Mouse (Mus musculus): ENCODE measurements around the gene Cwc22. TPM values are rescaled to one million over a fixed set of nuclear protein-coding genes. Genes with fewer than 3 reads are reported as not detected.
"Not testable (repeated sequence)": the region's sequence is repeated elsewhere in the genome, so short reads cannot be mapped to it uniquely, and the experiment has no call there.

The Cwc22 gene
- polyA plus RNA-seq, 1 experiment from 2014 or later, result 47.2 TPM

DNA sequence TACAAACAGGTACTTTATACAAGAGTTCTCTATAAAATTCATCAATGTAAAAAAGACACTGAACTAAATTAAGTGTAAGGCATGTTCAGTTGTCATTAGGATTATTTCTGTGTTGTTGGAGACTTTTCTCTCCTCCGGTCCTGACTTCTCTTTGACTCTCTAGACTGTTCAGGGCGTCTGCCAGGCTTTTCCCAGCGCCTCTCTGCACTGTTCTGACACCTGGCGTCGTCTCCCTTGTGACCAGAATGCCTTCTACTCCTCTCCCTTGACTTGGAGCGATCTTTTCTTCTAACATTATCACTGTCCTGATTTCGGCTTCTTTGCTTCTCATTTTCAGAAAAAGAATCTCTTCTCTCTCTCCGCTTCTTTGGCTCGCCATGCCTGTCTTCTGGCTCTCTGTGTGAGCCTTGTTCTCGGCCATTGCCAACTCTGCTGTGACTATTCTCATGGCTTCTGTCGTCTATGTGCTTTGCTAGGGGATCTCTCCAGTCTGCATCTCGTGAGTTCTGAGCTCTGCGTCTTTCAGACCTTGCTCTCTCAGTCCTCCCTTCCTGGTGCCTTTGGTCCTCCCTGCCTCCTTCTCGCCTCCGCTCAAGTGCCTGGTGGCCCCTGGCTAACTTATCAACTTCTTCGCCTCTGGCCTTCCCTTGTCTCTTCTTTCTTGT is 50.1 kb downstream of the Cwc22 start:
- 90% methylated on average over 16 of the region's 16 CpGs for WGBS
- not testable (repeated sequence) for H3K9me3 ChIP-seq (ENCODE audit: control insufficient read depth, low read length); H3K36me3 ChIP-seq (ENCODE audit: control insufficient read depth, insufficient read depth, low read length); H3K4me2 ChIP-seq (ENCODE audit: low read depth, severe bottlenecking); DNase-seq (ENCODE audit: low spot score); H3K9ac ChIP-seq (ENCODE audit: low read length); H3K4me1 ChIP-seq (ENCODE audit: control insufficient read depth, insufficient read depth, low read length); H3K27ac ChIP-seq (replicated peaks; ENCODE audit: low read depth, low read length); ATAC-seq (ENCODE audit: insufficient number of reproducible peaks, low FRiP score, low TSS enrichment, low read depth); H3K27me3 ChIP-seq (ENCODE audit: control insufficient read depth, insufficient read depth, low read length); H3K4me3 ChIP-seq (ENCODE audit: low read depth, low read length)

DNA sequence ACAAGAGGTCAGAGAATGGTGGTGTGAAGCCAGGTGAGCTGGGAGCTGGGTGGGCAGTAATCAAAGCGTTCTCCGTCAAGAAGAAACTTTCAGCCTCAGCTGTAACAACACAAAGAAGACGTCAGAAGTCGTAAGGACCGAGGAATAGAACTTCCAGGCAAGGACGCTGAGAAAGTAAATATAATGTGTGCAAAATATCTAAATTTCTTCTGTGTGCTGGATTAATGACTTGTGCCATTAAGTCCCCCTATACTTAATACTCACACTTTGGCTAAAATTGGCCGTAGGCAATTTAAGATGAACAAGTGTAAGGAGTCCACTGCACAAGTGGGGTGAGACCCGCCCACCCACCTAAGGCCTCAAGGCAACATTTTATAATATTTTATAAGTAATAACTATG is 51.3 kb downstream of the Cwc22 start:
- no peak overlapping the region for H3K4me2 ChIP-seq (ENCODE audit: low read depth, severe bottlenecking)
- no peak overlapping the region for H3K27ac ChIP-seq (replicated peaks; ENCODE audit: low read depth, low read length)
- H3K9ac ChIP-seq (ENCODE audit: low read length), result no peak overlapping the region
- H3K27me3 ChIP-seq (ENCODE audit: control insufficient read depth, insufficient read depth, low read length), result no peaks in the 10 kb centered on the region
- H3K4me1 ChIP-seq (ENCODE audit: control insufficient read depth, insufficient read depth, low read length), result no peaks in the 10 kb centered on the region
- no peak overlapping the region for H3K4me3 ChIP-seq (ENCODE audit: low read depth, low read length)
- H3K9me3 ChIP-seq (ENCODE audit: control insufficient read depth, low read length), result no peaks in the 10 kb centered on the region
- DNase-seq (ENCODE audit: low spot score) (no peak), ATAC-seq (ENCODE audit: insufficient number of reproducible peaks, low FRiP score, low TSS enrichment, low read depth) (no peak)
- WGBS, result 90% methylated on average over 8 of the region's 8 CpGs
- H3K36me3 ChIP-seq (ENCODE audit: control insufficient read depth, insufficient read depth, low read length), result peaks cover 7% of the 10 kb centered on the region

DNA sequence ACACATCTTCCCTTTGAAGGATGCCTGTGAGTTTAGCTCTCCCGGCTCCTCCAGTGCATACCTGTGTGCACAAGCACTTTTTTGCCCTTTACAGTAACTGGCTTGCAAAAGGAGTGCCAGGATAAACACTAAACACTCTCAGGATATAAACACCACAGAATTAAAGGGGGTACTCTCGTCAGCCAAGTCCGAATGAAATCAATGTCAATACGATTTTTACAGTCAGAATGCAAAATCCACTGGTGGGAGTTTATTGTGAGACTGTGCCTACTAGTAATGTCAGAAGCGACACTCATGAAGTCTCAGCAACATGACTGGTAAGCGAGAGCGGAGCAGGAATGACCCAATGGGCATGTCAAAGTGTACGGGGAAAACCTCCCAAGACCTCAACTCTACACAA is 52.7 kb downstream of the Cwc22 start:
- Histone ChIP-seq H3K36me3 (ENCODE audit: control insufficient read depth, insufficient read depth, low read length) (peaks cover 7% of the 10 kb centered on the region), H3K4me2 (ENCODE audit: low read depth, severe bottlenecking) (no peak overlapping the region), H3K4me1 (ENCODE audit: control insufficient read depth, insufficient read depth, low read length) (no peaks in the 10 kb centered on the region), H3K27ac (replicated peaks; ENCODE audit: low read depth, low read length) (no peak overlapping the region), H3K4me3 (ENCODE audit: low read depth, low read length) (no peak overlapping the region), H3K27me3 (ENCODE audit: control insufficient read depth, insufficient read depth, low read length) (no peaks in the 10 kb centered on the region), H3K9me3 (ENCODE audit: control insufficient read depth, low read length) (no peaks in the 10 kb centered on the region), H3K9ac (ENCODE audit: low read length) (no peak overlapping the region)
- ATAC-seq (ENCODE audit: insufficient number of reproducible peaks, low FRiP score, low TSS enrichment, low read depth), result no peak
- DNase-seq (ENCODE audit: low spot score), result no peak
- WGBS, result 92% methylated on average over 8 of the region's 8 CpGs

DNA sequence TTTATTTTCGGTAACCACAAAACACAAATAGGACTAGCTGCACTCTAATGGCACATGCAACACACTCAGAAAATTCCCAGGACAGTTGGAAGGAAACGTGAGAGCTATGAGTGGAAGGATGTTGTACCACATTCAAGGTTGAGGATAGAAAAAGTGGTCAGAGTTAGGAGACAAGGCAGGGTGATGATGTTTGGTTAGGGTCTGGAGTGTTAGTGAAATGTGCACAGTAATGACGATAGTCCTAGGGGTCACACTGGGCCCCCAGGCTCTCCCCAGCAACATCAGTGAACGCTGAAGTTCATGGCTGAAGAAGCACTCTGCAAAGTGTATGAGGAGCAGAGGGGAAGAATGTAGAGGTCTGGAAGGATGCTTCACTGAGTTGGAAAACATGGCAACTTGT is 53.6 kb downstream of the Cwc22 start:
- H3K9me3 ChIP-seq (ENCODE audit: control insufficient read depth, low read length), result no peaks in the 10 kb centered on the region
- H3K4me2 ChIP-seq (ENCODE audit: low read depth, severe bottlenecking), result no peak overlapping the region
- DNase-seq (ENCODE audit: low spot score) (no peak), ATAC-seq (ENCODE audit: insufficient number of reproducible peaks, low FRiP score, low TSS enrichment, low read depth) (no peak)
- no peaks in the 10 kb centered on the region for H3K4me1 ChIP-seq (ENCODE audit: control insufficient read depth, insufficient read depth, low read length)
- no peak overlapping the region for H3K27ac ChIP-seq (replicated peaks; ENCODE audit: low read depth, low read length)
- H3K9ac ChIP-seq (ENCODE audit: low read length), result no peak overlapping the region
- no peak overlapping the region for H3K4me3 ChIP-seq (ENCODE audit: low read depth, low read length)
- 92% methylated on average over 4 of the region's 4 CpGs for WGBS
- H3K36me3 ChIP-seq (ENCODE audit: control insufficient read depth, insufficient read depth, low read length), result peaks cover 7% of the 10 kb centered on the region
- no peaks in the 10 kb centered on the region for H3K27me3 ChIP-seq (ENCODE audit: control insufficient read depth, insufficient read depth, low read length)

DNA sequence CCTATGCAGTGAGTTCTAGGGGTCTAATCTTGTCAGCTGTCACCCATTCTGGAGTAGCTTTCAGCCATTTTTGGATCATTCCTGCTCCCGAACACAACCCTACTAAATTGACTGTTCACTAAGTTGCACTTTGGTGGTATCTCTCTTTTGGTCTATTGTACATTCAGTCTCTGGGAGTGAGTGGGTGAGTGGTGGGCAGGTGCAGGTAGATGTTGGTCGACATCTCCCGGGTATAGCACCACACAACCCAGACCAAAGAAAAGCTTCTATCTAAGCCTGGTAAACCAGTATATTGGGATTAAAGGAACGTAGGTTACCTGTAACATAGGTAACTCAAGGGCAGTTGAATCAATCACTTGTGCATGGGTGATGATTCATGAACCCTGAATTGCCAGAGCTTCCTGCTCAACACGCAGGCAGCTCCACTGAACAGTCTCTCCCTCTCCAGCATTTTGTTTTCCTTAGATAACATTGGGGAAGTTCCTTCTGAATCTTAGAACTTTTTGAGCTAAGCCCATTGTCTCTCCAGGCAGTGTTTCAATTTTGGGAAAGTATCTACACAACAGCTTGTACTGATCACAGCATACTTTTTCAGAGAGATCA is 55.2 kb downstream of the Cwc22 start:
- WGBS, result 97% methylated on average over 5 of the region's 5 CpGs
- DNase-seq (ENCODE audit: low spot score) (peak; percentile 11), ATAC-seq (ENCODE audit: insufficient number of reproducible peaks, low FRiP score, low TSS enrichment, low read depth) (no peak)
- no peaks in the 10 kb centered on the region for H3K9me3 ChIP-seq (ENCODE audit: control insufficient read depth, low read length)
- no peaks in the 10 kb centered on the region for H3K27me3 ChIP-seq (ENCODE audit: control insufficient read depth, insufficient read depth, low read length)
- H3K27ac ChIP-seq (replicated peaks; ENCODE audit: low read depth, low read length), result no peak overlapping the region
- no peaks in the 10 kb centered on the region for H3K4me1 ChIP-seq (ENCODE audit: control insufficient read depth, insufficient read depth, low read length)
- H3K4me3 ChIP-seq (ENCODE audit: low read depth, low read length), result no peak overlapping the region
- peaks cover 5% of the 10 kb centered on the region for H3K36me3 ChIP-seq (ENCODE audit: control insufficient read depth, insufficient read depth, low read length)
- H3K4me2 ChIP-seq (ENCODE audit: low read depth, severe bottlenecking), result no peak overlapping the region
- no peak overlapping the region for H3K9ac ChIP-seq (ENCODE audit: low read length)

DNA sequence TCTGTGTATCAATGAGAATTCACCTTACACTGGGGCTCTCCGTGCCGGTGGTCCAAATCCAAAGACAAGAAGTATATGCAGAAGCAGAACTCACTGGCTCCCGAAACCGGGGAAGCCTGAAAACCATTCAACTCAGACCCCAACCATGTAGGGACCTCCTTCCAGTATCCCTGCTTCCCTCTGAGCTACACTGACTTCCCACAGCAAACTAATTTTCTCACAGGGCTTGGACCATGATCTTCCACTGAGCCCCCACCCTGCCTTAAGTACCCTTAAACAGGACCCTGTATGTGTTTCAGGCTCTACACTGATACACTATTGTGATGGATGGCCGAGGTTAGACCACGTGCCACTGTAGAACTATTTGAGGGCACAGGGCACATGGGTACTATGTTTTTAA is 56.2 kb downstream of the Cwc22 start:
- no peaks in the 10 kb centered on the region for H3K4me1 ChIP-seq (ENCODE audit: control insufficient read depth, insufficient read depth, low read length)
- H3K4me3 ChIP-seq (ENCODE audit: low read depth, low read length), result no peak overlapping the region
- no peak overlapping the region for H3K9ac ChIP-seq (ENCODE audit: low read length)
- peaks cover 4% of the 10 kb centered on the region for H3K36me3 ChIP-seq (ENCODE audit: control insufficient read depth, insufficient read depth, low read length)
- peak; percentile 16 for DNase-seq (ENCODE audit: low spot score)
- H3K4me2 ChIP-seq (ENCODE audit: low read depth, severe bottlenecking), result no peak overlapping the region
- WGBS, result 93% methylated on average over 6 of the region's 6 CpGs
- no peaks in the 10 kb centered on the region for H3K9me3 ChIP-seq (ENCODE audit: control insufficient read depth, low read length)
- no peak; the same call in 1 of the 2 replicates for ATAC-seq (ENCODE audit: insufficient number of reproducible peaks, low FRiP score, low TSS enrichment, low read depth)
- H3K27ac ChIP-seq (replicated peaks; ENCODE audit: low read depth, low read length), result no peak overlapping the region
- H3K27me3 ChIP-seq (ENCODE audit: control insufficient read depth, insufficient read depth, low read length), result no peaks in the 10 kb centered on the region

DNA sequence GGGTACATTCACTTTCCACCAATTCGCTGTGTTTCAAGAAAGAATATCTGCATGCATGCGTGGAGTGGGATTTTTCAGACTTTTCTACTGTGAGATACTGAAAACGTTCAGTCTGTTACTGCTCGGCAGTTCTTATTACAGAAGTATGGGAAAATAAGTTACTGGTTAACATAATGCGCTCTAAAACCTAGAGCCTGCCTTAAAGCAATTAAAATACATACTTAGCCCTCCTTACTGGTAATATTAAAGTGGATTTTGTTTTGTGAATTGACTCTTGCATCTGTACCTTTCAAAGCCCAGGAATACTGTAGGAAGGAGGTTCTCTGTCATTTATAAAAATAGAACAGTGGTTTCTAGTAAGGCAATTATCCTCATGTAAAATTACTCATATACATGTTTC is 56.8 kb downstream of the Cwc22 start:
- no peaks in the 10 kb centered on the region for H3K27me3 ChIP-seq (ENCODE audit: control insufficient read depth, insufficient read depth, low read length)
- H3K36me3 ChIP-seq (ENCODE audit: control insufficient read depth, insufficient read depth, low read length), result peaks cover 2% of the 10 kb centered on the region; the same call in 1 of the 2 replicates
- H3K9me3 ChIP-seq (ENCODE audit: control insufficient read depth, low read length), result no peaks in the 10 kb centered on the region
- no peak overlapping the region for H3K27ac ChIP-seq (replicated peaks; ENCODE audit: low read depth, low read length)
- DNase-seq (ENCODE audit: low spot score) (no peak), ATAC-seq (ENCODE audit: insufficient number of reproducible peaks, low FRiP score, low TSS enrichment, low read depth) (no peak)
- H3K4me2 ChIP-seq (ENCODE audit: low read depth, severe bottlenecking), result no peak overlapping the region
- 91% methylated on average over 5 of the region's 5 CpGs for WGBS
- no peak overlapping the region for H3K9ac ChIP-seq (ENCODE audit: low read length)
- H3K4me3 ChIP-seq (ENCODE audit: low read depth, low read length), result no peak overlapping the region
- H3K4me1 ChIP-seq (ENCODE audit: control insufficient read depth, insufficient read depth, low read length), result no peaks in the 10 kb centered on the region

DNA sequence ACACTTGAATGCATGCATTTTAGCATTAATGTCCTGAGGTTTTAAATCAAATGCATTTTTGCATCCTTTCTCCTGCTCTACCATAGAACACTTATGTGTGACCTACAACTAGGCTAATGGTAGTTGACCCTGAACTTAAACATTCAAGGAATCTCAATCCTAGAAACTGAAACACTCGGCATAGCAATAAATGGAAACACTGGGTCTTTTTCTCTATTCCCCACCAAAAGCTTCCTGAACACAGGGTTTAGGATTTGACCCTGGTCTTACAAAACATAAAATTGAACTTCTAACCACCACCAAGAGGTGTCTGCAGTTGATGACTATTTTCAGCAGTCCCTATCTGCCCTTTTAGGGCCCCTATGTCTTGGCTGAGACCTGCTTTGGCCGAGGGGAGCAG is 57.3 kb downstream of the Cwc22 start:
- ATAC-seq (ENCODE audit: insufficient number of reproducible peaks, low FRiP score, low TSS enrichment, low read depth) (no peak), DNase-seq (ENCODE audit: low spot score) (no peak)
- H3K27ac ChIP-seq (replicated peaks; ENCODE audit: low read depth, low read length), result no peak overlapping the region
- no peaks in the 10 kb centered on the region for H3K9me3 ChIP-seq (ENCODE audit: control insufficient read depth, low read length)
- H3K9ac ChIP-seq (ENCODE audit: low read length), result no peak overlapping the region
- H3K4me3 ChIP-seq (ENCODE audit: low read depth, low read length), result no peak overlapping the region
- 77% methylated on average over 2 of the region's 2 CpGs for WGBS
- peaks cover 2% of the 10 kb centered on the region; the same call in 1 of the 2 replicates for H3K36me3 ChIP-seq (ENCODE audit: control insufficient read depth, insufficient read depth, low read length)
- no peaks in the 10 kb centered on the region for H3K27me3 ChIP-seq (ENCODE audit: control insufficient read depth, insufficient read depth, low read length)
- H3K4me2 ChIP-seq (ENCODE audit: low read depth, severe bottlenecking), result no peak overlapping the region
- no peaks in the 10 kb centered on the region for H3K4me1 ChIP-seq (ENCODE audit: control insufficient read depth, insufficient read depth, low read length)

DNA sequence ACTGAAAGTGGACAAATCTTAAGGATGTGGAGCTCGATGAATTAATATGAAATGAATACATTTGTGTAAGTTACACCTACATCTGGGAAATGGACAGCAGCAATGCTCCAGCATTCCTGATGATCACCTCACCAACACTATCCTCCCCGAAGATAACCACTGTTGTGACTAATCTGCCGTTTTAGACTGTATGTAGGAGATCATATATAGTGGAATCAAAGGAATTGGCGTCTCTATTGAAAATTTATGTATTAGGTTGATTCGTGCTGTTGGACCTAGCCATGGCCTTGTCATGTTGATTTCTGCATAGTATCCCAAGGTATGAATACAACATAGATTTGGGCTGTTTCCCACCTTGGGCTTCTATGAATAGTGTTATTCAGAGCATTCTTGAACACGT is 58.1 kb downstream of the Cwc22 start:
- peaks cover 2% of the 10 kb centered on the region; the same call in 1 of the 2 replicates for H3K36me3 ChIP-seq (ENCODE audit: control insufficient read depth, insufficient read depth, low read length)
- no peaks in the 10 kb centered on the region for H3K27me3 ChIP-seq (ENCODE audit: control insufficient read depth, insufficient read depth, low read length)
- no peak overlapping the region for H3K4me2 ChIP-seq (ENCODE audit: low read depth, severe bottlenecking)
- DNase-seq (ENCODE audit: low spot score) (no peak), ATAC-seq (ENCODE audit: insufficient number of reproducible peaks, low FRiP score, low TSS enrichment, low read depth) (no peak)
- no peak overlapping the region for H3K9ac ChIP-seq (ENCODE audit: low read length)
- 87% methylated on average over 6 of the region's 6 CpGs for WGBS
- no peaks in the 10 kb centered on the region for H3K4me1 ChIP-seq (ENCODE audit: control insufficient read depth, insufficient read depth, low read length)
- no peak overlapping the region for H3K4me3 ChIP-seq (ENCODE audit: low read depth, low read length)
- H3K9me3 ChIP-seq (ENCODE audit: control insufficient read depth, low read length), result no peaks in the 10 kb centered on the region
- H3K27ac ChIP-seq (replicated peaks; ENCODE audit: low read depth, low read length), result no peak overlapping the region
